Mouse (Mus musculus) inflammation-experienced regulatory T-cells (primary cell): ENCODE results near the gene Exoc3. TPM values are rescaled to one million over a fixed set of nuclear protein-coding genes. Genes with fewer than 3 reads are reported as not detected.

Experiments used
- polyA plus RNA-seq, 2 experiments: library from polyadenylated mRNA; unstranded; fragments of 100-300 nt; shearing (Covaris generic); gene quantifications; one replicate each; pipeline ENCODE4 v1.2.1; 2017

Exoc3 gene
- 10 to 100 TPM; 82.4 to 88.8 TPM for polyA plus RNA-seq

GRCm38 (mm10) chr13:74208317-74208985 lies at the start of gene Exoc3:
Exoc3 (minus strand) TSS chr13:74208732.

GRCm38 (mm10) chr13:74121141-74121602 lies 87.4 kb downstream of the Exoc3 start, which contains the start of gene Slc9a3:
Slc9a3 (plus strand) TSS chr13:74121457.

Other genes starting within 250 kb of the Exoc3 start
- under 1 TPM; 0.12 to 0.37 TPM for gene Zdhhc11, start 244.9 kb downstream of the Exoc3 start, polyA plus RNA-seq
- under 1 TPM in 1 of 2 experiments, not detected in 1; 0.29 TPM for gene Tppp, start 199.3 kb downstream of the Exoc3 start, polyA plus RNA-seq
- gene Cep72, start 146.4 kb downstream of the Exoc3 start, polyA plus RNA-seq = 1 to 10 TPM; 5.3 to 9.4 TPM
- gene Slc9a3, start 87.3 kb downstream of the Exoc3 start, polyA plus RNA-seq = under 1 TPM; 0.12 to 0.80 TPM
- under 1 TPM; 0.20 to 0.89 TPM for gene Ahrr, start 83.6 kb upstream of the Exoc3 start, polyA plus RNA-seq
- gene Pdcd6, start 108.8 kb upstream of the Exoc3 start, polyA plus RNA-seq = 100 to 1,000 TPM; 157 to 173 TPM
- gene Sdha, start 141.5 kb upstream of the Exoc3 start, polyA plus RNA-seq = 100 to 1,000 TPM; 303 to 309 TPM
- gene Ccdc127, start 141.6 kb upstream of the Exoc3 start, polyA plus RNA-seq = 10 to 100 TPM; 32.4 to 40.7 TPM
- gene Lrrc14b, start 155.3 kb upstream of the Exoc3 start, polyA plus RNA-seq = not detected
- 1 to 10 TPM; 2.2 to 3.1 TPM for gene Zfp72, start 182.1 kb upstream of the Exoc3 start, polyA plus RNA-seq
- 10 to 100 TPM; 45.4 to 50.9 TPM for gene Ftl1-ps1, start 191.0 kb upstream of the Exoc3 start, polyA plus RNA-seq